Mouse (Mus musculus): Measurements from ENCODE around the gene Nrp2. TPM values are rescaled to one million over a fixed set of nuclear protein-coding genes. Genes with fewer than 3 reads are reported as not detected.

The Nrp2 gene
- total and polyA plus RNA-seq, 3 experiments = not detected

DNA sequence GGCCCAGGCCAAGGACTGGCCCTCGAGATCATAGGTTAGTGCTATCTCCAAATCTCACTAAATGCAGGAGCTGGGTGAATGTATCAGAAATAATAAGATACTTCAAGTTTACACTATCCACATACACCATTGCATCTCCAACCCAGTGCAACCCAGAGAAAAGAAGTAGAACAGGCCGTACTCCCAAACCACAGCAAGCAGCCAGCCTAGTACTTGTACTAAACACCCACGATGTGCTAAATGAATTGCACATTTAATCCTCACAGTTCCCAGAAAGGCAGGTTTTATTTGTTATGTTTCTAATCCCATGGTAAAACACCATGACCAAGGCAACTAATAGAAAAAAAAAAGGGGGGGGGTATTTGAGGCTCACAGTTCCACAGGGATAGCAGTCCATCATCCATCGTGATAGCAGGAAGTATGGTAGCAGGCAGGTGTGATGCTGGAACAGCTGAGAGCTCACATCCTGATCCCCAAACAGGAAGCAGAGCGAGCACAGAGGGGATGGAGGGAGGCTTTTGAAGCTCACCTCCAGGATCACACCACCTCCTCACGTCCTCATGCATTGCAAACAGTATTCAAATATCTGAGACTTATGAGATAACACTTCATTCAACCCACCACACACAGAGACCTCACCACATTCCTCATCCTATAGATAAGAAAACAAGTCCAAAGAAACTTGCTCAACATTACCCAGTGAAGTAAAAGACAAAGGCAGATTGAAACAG is 128.8 kb downstream of the Nrp2 start:
- no peak for DNase-seq (ENCODE audit: low read depth, low spot score)
- Histone ChIP-seq H3K4me1 (ENCODE audit: control insufficient read depth in 1 of 2, insufficient read depth in 2 of 2, low read length in 2 of 2) (no peaks in the 10 kb centered on the region), H3K27ac (ENCODE audit: control insufficient read depth, low read depth, low read length) (no peak overlapping the region), H3K36me3 (ENCODE audit: control insufficient read depth in 1 of 2, insufficient read depth in 2 of 2, low read length in 2 of 2) (no peaks in the 10 kb centered on the region), H3K4me3 (ENCODE audit: control insufficient read depth in 1 of 2, insufficient read depth in 1 of 2, low read depth in 2 of 2, low read length in 2 of 2) (no peak overlapping the region), H3K9me3 (replicated peaks; ENCODE audit: insufficient read depth, low read length) (no peaks in the 10 kb centered on the region; the same call in 1 of the 2 replicates), H3K79me2 (ENCODE audit: control insufficient read depth, insufficient read depth, low read length, poor library complexity) (no peaks in the 10 kb centered on the region), H3K9ac (ENCODE audit: control insufficient read depth, low read depth, low read length, poor library complexity, severe bottlenecking) (no peak overlapping the region), H3K27me3 (ENCODE audit: control insufficient read depth in 1 of 2, insufficient read depth in 2 of 2, low read length in 2 of 2) (no peaks in the 10 kb centered on the region)
- TF ChIP-seq MEF2A (IDR thresholded peaks at IDR 0.05; ENCODE audit: extremely low read depth, insufficient replicate concordance, low read depth, low read length, poor library complexity, severe bottlenecking) (no peak), JUND (IDR thresholded peaks at IDR 0.05; ENCODE audit: low read depth, low read length) (no peak), EP300 (IDR thresholded peaks at IDR 0.05; ENCODE audit: low read depth in 1 of 2, low read length in 2 of 2) (no peak), GATA1 (IDR thresholded peaks at IDR 0.05; ENCODE audit: low read depth, low read length) (no peak), BHLHE40 (IDR thresholded peaks at IDR 0.05; ENCODE audit: borderline replicate concordance, low read depth, low read length) (no peak), POLR2AphosphoS5 (IDR thresholded peaks at IDR 0.05; ENCODE audit: borderline replicate concordance, low read depth, low read length) (no peak), NELFE (IDR thresholded peaks at IDR 0.05; ENCODE audit: low read depth, low read length) (no peak), ZKSCAN1 (IDR thresholded peaks at IDR 0.05; ENCODE audit: low read depth, low read length) (no peak), MXI1 (IDR thresholded peaks at IDR 0.05; ENCODE audit: low read depth, low read length) (no peak), CHD1 (IDR thresholded peaks at IDR 0.05; ENCODE audit: low read depth, low read length) (no peak), MYB (IDR thresholded peaks at IDR 0.05; ENCODE audit: low read depth, low read length) (no peak), RCOR1 (IDR thresholded peaks at IDR 0.05; ENCODE audit: low read depth, low read length) (no peak), ZNF384 (IDR thresholded peaks at IDR 0.05; ENCODE audit: low read depth, low read length) (no peak), POLR2AphosphoS2 (IDR thresholded peaks at IDR 0.05; ENCODE audit: low read length) (no peak), CHD2 (IDR thresholded peaks at IDR 0.05; ENCODE audit: low read length) (no peak), MAZ (IDR thresholded peaks at IDR 0.05; ENCODE audit: low read depth, low read length) (no peak), TAL1 (IDR thresholded peaks at IDR 0.05; ENCODE audit: low read length) (no peak), E2F4 (IDR thresholded peaks at IDR 0.05; ENCODE audit: borderline replicate concordance, low read depth, low read length) (no peak), MAX (IDR thresholded peaks at IDR 0.05; ENCODE audit: low read length) (no peak)

DNA sequence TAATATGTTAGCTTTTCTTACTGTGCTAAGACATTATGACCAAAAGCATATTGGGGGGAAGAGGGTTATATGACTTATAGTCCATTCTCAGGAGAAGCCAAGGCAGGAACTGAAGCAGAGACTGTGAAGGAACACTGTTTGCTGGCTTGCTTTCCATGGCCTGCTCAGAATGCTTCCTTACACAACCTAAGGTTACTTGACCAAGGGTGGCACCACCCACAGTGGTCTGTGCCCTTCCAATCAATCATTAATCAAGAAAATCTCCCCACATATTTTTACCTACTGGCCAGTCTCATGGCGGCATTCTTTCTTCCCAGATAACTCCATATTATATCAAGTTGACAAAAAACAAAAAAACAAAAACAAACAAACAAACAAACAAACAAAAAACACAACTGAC is 130.3 kb downstream of the Nrp2 start:
- H3K9me3 ChIP-seq (replicated peaks; ENCODE audit: insufficient read depth, low read length) = no peaks in the 10 kb centered on the region; the same call in 1 of the 2 replicates
- H3K4me3 ChIP-seq (ENCODE audit: control insufficient read depth in 1 of 2, insufficient read depth in 1 of 2, low read depth in 2 of 2, low read length in 2 of 2) = no peak overlapping the region
- H3K27me3 ChIP-seq (ENCODE audit: control insufficient read depth in 1 of 2, insufficient read depth in 2 of 2, low read length in 2 of 2) = no peaks in the 10 kb centered on the region
- no peak overlapping the region for H3K9ac ChIP-seq (ENCODE audit: control insufficient read depth, low read depth, low read length, poor library complexity, severe bottlenecking)
- no peak for DNase-seq (ENCODE audit: low read depth, low spot score)
- no peak for TF ChIP-seq CHD2 (IDR thresholded peaks at IDR 0.05; ENCODE audit: low read length)
- TF ChIP-seq SMC3 (IDR thresholded peaks at IDR 0.05; ENCODE audit: low read depth, low read length) = no peak
- no peak for TF ChIP-seq E2F4 (IDR thresholded peaks at IDR 0.05; ENCODE audit: borderline replicate concordance, low read depth, low read length)
- TF ChIP-seq HCFC1 (IDR thresholded peaks at IDR 0.05; ENCODE audit: low read depth, low read length) = no peak
- no peak for TF ChIP-seq ZMIZ1 (IDR thresholded peaks at IDR 0.05; ENCODE audit: low read depth, low read length)
- TF ChIP-seq NRF1 (IDR thresholded peaks at IDR 0.05; ENCODE audit: insufficient read depth, low read depth, low read length, poor library complexity, severe bottlenecking) = no peak
- TF ChIP-seq POLR2A (IDR thresholded peaks at IDR 0.05; ENCODE audit: control insufficient read depth in 1 of 2, insufficient read depth in 1 of 2, low read depth in 1 of 2, low read length in 2 of 2, poor library complexity in 1 of 2) = no peak
- TF ChIP-seq GATA1 (IDR thresholded peaks at IDR 0.05; ENCODE audit: low read depth, low read length) = no peak
- TF ChIP-seq USF2 (IDR thresholded peaks at IDR 0.05; ENCODE audit: borderline replicate concordance in 1 of 2, insufficient read depth in 1 of 2, low read depth in 1 of 2, low read length in 2 of 2) = no peak
- no peak for TF ChIP-seq KAT2A (conservative IDR thresholded peaks at IDR 0.05; ENCODE audit: low read depth, low read length)
- TF ChIP-seq ZNF384 (IDR thresholded peaks at IDR 0.05; ENCODE audit: low read depth, low read length) = no peak
- no peak for TF ChIP-seq ELF1 (IDR thresholded peaks at IDR 0.05; ENCODE audit: low read depth, low read length)
- no peak for TF ChIP-seq RCOR1 (IDR thresholded peaks at IDR 0.05; ENCODE audit: low read depth, low read length)
- no peak for TF ChIP-seq MYB (IDR thresholded peaks at IDR 0.05; ENCODE audit: low read depth, low read length)
- no peak for TF ChIP-seq TBP (IDR thresholded peaks at IDR 0.05; ENCODE audit: low read depth, low read length)
- no peak for TF ChIP-seq SIN3A (IDR thresholded peaks at IDR 0.05; ENCODE audit: low read length)
- no peak for TF ChIP-seq CHD1 (IDR thresholded peaks at IDR 0.05; ENCODE audit: low read depth, low read length)
- TF ChIP-seq ZC3H11A (IDR thresholded peaks at IDR 0.05; ENCODE audit: low read depth, low read length) = no peak
- H3K79me2 ChIP-seq (ENCODE audit: control insufficient read depth, insufficient read depth, low read length, poor library complexity) = no peaks in the 10 kb centered on the region
- H3K4me1 ChIP-seq (ENCODE audit: control insufficient read depth in 1 of 2, insufficient read depth in 2 of 2, low read length in 2 of 2) = no peaks in the 10 kb centered on the region
- no peak overlapping the region for H3K27ac ChIP-seq (ENCODE audit: control insufficient read depth, low read depth, low read length)
- no peaks in the 10 kb centered on the region for H3K36me3 ChIP-seq (ENCODE audit: control insufficient read depth in 1 of 2, insufficient read depth in 2 of 2, low read length in 2 of 2)
